Comparison of ENCODE assay signal across 8 mouse cellular contexts in the genomic region with DNA sequence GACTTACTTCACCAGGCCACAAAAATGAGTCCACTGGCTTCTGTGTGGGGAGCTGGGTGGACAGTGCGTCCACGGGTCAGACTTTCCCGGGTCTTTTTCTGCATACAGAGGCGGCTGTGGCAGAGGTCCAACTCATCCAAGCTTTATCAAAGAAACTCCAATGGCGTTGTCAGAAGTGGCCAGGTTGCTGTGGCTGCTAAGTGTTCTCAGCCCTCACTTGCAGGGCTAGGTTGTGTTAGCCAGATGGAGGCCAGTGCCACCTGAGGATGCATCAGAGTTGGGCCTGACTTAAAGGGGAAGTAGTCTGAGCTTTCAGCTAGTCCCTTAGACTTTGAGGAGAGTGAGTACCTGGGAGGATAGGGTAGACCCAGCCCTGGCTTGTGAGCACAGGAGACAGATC. TPM values are rescaled to one million over a fixed set of nuclear protein-coding genes. Genes with fewer than 3 reads are reported as not detected.
DNase-seq lines count a peak whose midpoint lies in the region; ATAC-seq lines count a peak whose summit lies in the region.

No protein-coding gene starts in this region.

- peaks cover 46% of the 10 kb centered on the region for H3K4me1 ChIP-seq in heart, embryonic 10.5 days
- no peaks in the 10 kb centered on the region for H3K4me1 ChIP-seq in embryonic facial prominence, embryonic 11.5 days (ENCODE audit: control insufficient read depth, insufficient read depth, low read length)
- peaks cover 33% of the 10 kb centered on the region for H3K4me1 ChIP-seq in intestine, embryonic 15.5 days (replicated peaks)
- peaks cover 31% of the 10 kb centered on the region for H3K4me1 ChIP-seq in midbrain, embryonic 14.5 days (ENCODE audit: control insufficient read depth, insufficient read depth, low read length)

- no peak for ATAC-seq in embryonic facial prominence, embryonic 11.5 days (replicated peaks; ENCODE audit: insufficient number of reproducible peaks, low FRiP score, low TSS enrichment, low read depth)
- no peak for ATAC-seq in intestine, embryonic 15.5 days
- no peak for ATAC-seq in midbrain, embryonic 14.5 days (ENCODE audit: low FRiP score, low TSS enrichment)
- no peak for ATAC-seq in CD4-positive, CD25-positive, alpha-beta regulatory T cell, adult 4 months

- H3K36me3 ChIP-seq in heart, embryonic 10.5 days = peaks cover 31% of the 10 kb centered on the region
- H3K36me3 ChIP-seq in embryonic facial prominence, embryonic 11.5 days (replicated peaks; ENCODE audit: control insufficient read depth, insufficient read depth, low read depth, low read length) = no peaks in the 10 kb centered on the region
- H3K36me3 ChIP-seq in intestine, embryonic 15.5 days = peaks cover 6% of the 10 kb centered on the region; the same call in 1 of the 2 replicates
- 0 out of 2 replicates have a peak, but pooled peaks cover 5% of the 10 kb centered on the region for H3K36me3 ChIP-seq in midbrain, embryonic 14.5 days (ENCODE audit: control insufficient read depth, insufficient read depth, low read length)

- H3K9ac ChIP-seq in embryonic facial prominence, embryonic 11.5 days (replicated peaks; ENCODE audit: low read length) = no peak overlapping the region
- no peak overlapping the region for H3K9ac ChIP-seq in intestine, embryonic 15.5 days
- H3K9ac ChIP-seq in midbrain, embryonic 14.5 days (replicated peaks; ENCODE audit: low read length) = no peak overlapping the region

- H3K27me3 ChIP-seq in heart, embryonic 10.5 days (ENCODE audit: insufficient read depth, poor library complexity, severe bottlenecking) = no peaks in the 10 kb centered on the region
- H3K27me3 ChIP-seq in embryonic facial prominence, embryonic 11.5 days (ENCODE audit: control insufficient read depth, insufficient read depth, low read length) = no peaks in the 10 kb centered on the region
- no peaks in the 10 kb centered on the region for H3K27me3 ChIP-seq in intestine, embryonic 15.5 days (replicated peaks)
- H3K27me3 ChIP-seq in midbrain, embryonic 14.5 days (ENCODE audit: control insufficient read depth, insufficient read depth, low read length) = no peaks in the 10 kb centered on the region

- 50% methylated on average over 5 of the region's 5 CpGs for WGBS in heart, embryonic 10.5 days
- 82% methylated on average over 5 of the region's 5 CpGs for WGBS in embryonic facial prominence, embryonic 11.5 days
- 64% methylated on average over 5 of the region's 5 CpGs for WGBS in intestine, embryonic 15.5 days
- 74% methylated on average over 5 of the region's 5 CpGs for WGBS in midbrain, embryonic 14.5 days

- DNase-seq in heart, embryonic 10.5 days (ENCODE audit: low spot score) = no peak
- no peak for DNase-seq in heart, postnatal 14 days
- DNase-seq in embryonic facial prominence, embryonic 11.5 days (ENCODE audit: low spot score) = no peak
- DNase-seq in midbrain, embryonic 14.5 days = no peak
- no peak for DNase-seq in layer of hippocampus, postnatal 25 days (ENCODE audit: extremely low spot score in 1 of 2, low spot score in 1 of 2)
- no peak for DNase-seq in natural killer cell, adult 2 months (ENCODE audit: low spot score in 2 of 2)

- intact Hi-C loops in heart, postnatal 14 days (cut with DNase I) = no loop called here

- peak overlapping the region; percentile 74; the same call in 1 of the 2 replicates for H3K4me2 ChIP-seq in embryonic facial prominence, embryonic 11.5 days (ENCODE audit: low read depth, low read length)
- peak overlapping the region; percentile 84 for H3K4me2 ChIP-seq in intestine, embryonic 15.5 days (replicated peaks)
- peak overlapping the region; percentile 90 for H3K4me2 ChIP-seq in midbrain, embryonic 14.5 days (ENCODE audit: low read length)

- no peak overlapping the region for H3K27ac ChIP-seq in heart, embryonic 10.5 days
- H3K27ac ChIP-seq in embryonic facial prominence, embryonic 11.5 days (replicated peaks; ENCODE audit: low read depth, low read length) = no peak overlapping the region
- no peak overlapping the region for H3K27ac ChIP-seq in intestine, embryonic 15.5 days
- no peak overlapping the region for H3K27ac ChIP-seq in midbrain, embryonic 14.5 days (replicated peaks; ENCODE audit: low read depth, low read length)

- no peaks in the 10 kb centered on the region for H3K9me3 ChIP-seq in heart, embryonic 10.5 days
- H3K9me3 ChIP-seq in embryonic facial prominence, embryonic 11.5 days (replicated peaks; ENCODE audit: control insufficient read depth, low read length) = no peaks in the 10 kb centered on the region
- H3K9me3 ChIP-seq in intestine, embryonic 15.5 days = no peaks in the 10 kb centered on the region
- no peaks in the 10 kb centered on the region for H3K9me3 ChIP-seq in midbrain, embryonic 14.5 days (ENCODE audit: control insufficient read depth, low read length)

- peak overlapping the region; percentile 89; the same call in 1 of the 2 replicates for H3K4me3 ChIP-seq in heart, embryonic 10.5 days
- 0 out of 2 replicates have a peak overlapping the region, but pooled peaks have one; percentile 7 for H3K4me3 ChIP-seq in embryonic facial prominence, embryonic 11.5 days (ENCODE audit: low read depth, low read length)
- H3K4me3 ChIP-seq in intestine, embryonic 15.5 days (replicated peaks) = peak overlapping the region; percentile 91; the same call in 1 of the 2 replicates
- H3K4me3 ChIP-seq in midbrain, embryonic 14.5 days (replicated peaks; ENCODE audit: low read depth, low read length) = no peak overlapping the region

RNA-seq across cellular contexts. Expression of gene Tkt, which starts 3.4 kb away (rescaled TPM):
- 122 and 199 TPM in 2 replicates for polyA plus RNA-seq in heart, embryonic 10.5 days (2016; fragmentation: Nextera tagmentation; extraction: Ambion mirVana)
- 10 to 100 TPM; 35.1 to 39.2 TPM for total RNA-seq in heart, postnatal 14 days (2021)
- polyA plus RNA-seq in embryonic facial prominence, embryonic 11.5 days (2014; fragmentation: Nextera tagmentation; extraction: Ambion mirVana) = 131 TPM in 2 replicates
- 358 and 367 TPM in 2 replicates for polyA plus RNA-seq in intestine, embryonic 15.5 days (2015; fragmentation: Nextera tagmentation; extraction: Ambion mirVana)
- polyA plus RNA-seq in midbrain, embryonic 14.5 days (2014; fragmentation: Nextera tagmentation; extraction: Ambion mirVana) = 94.2 and 166 TPM in 2 replicates
- 100 to 1,000 TPM; 231 to 349 TPM for polyA plus RNA-seq in CD4-positive, CD25-positive, alpha-beta regulatory T cell, adult 4 months (2017; shearing (Covaris generic))
- total RNA-seq in layer of hippocampus, postnatal 25 days (2021) = 100 to 1,000 TPM; 159 to 182 TPM
